Mouse (Mus musculus) erythroblast, embryonic 14.5 days (primary cell): ENCODE results near the gene Gab2.

Source experiments
- GATA1 ChIP-seq: IDR thresholded peaks from 2 replicates; pipeline ENCODE4 v1.6.1; 2012; ENCODE audit warnings: low read length, inconsistent platforms, mixed read lengths
- TAL1 ChIP-seq: IDR thresholded peaks from 3 replicates; pipeline ENCODE4 v1.6.1; 2012; ENCODE audit warnings: low read length, inconsistent platforms, mixed read lengths

DNA sequence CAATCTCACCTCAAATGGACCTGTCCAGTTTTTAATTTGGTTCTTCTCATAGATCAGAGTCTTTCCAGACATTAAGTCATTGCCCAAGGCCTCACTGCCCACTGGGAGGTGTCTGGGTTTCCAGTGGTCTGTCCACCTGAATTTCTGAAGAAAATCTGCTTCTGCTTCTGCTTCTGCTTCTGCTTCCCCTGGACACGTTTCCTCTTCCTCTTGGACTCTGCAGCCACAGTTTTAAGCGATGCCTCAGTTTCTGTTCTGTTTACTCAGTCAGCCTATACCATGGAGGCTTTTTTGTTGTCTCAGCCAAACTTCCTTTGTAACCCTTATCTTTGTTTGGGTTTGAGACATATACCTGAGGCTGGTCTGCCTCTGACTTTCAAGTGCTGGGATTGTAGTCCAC is 170.3 kb downstream of the Gab2 start:
- TF ChIP-seq GATA1 (no peak), TAL1 (no peak)
